Mouse (Mus musculus): ENCODE results near the gene Gm21783. TPM values are rescaled to one million over a fixed set of nuclear protein-coding genes. Genes with fewer than 3 reads are reported as not detected.
"Not testable (repeated sequence)": the region's sequence is repeated elsewhere in the genome, so short reads cannot be mapped to it uniquely, and the experiment has no call there.

Gene Gm21783
- total RNA-seq (2015): not detected in 2 replicates
- not detected in 2 replicates for total RNA-seq (2017)

- ATAC-seq (ENCODE audit: poor library complexity, severe bottlenecking): not testable (repeated sequence)
These were observed at the start of gene Gm21783 for GRCm38 (mm10) chrY:44981163-44981562. Gm21783 (minus strand) TSS chrY:44981263.

Measured in megakaryocyte, adult 5-6 weeks (primary cell).